Mouse (Mus musculus): Measurements from ENCODE around the gene Ttc39b.
A peak's percentile ranks its signal among the peaks of the same experiment; 100 is the strongest.

Gene Ttc39b

GRCm38 (mm10) chr4:83317826-83318348 lies 6.2 kb downstream of the Ttc39b start:
- no peak for DNase-seq (ENCODE audit: low spot score)

- DNase-seq (ENCODE audit: low spot score) = no peak
These were observed 7.3 kb downstream of the Ttc39b start for GRCm38 (mm10) chr4:83316718-83317117.

- DNase-seq (ENCODE audit: low spot score) = no peak
These were observed 8.1 kb downstream of the Ttc39b start for GRCm38 (mm10) chr4:83315930-83316329.

GRCm38 (mm10) chr4:83314922-83315881 lies 8.9 kb downstream of the Ttc39b start:
- DNase-seq (ENCODE audit: low spot score) = peak; percentile 9

- no peak for DNase-seq (ENCODE audit: low spot score)
These were observed 9.7 kb downstream of the Ttc39b start for GRCm38 (mm10) chr4:83314261-83314793.

GRCm38 (mm10) chr4:83312336-83312735 lies 11.7 kb downstream of the Ttc39b start:
- DNase-seq (ENCODE audit: low spot score) = no peak

- DNase-seq (ENCODE audit: low spot score) = no peak
These were observed 12.6 kb downstream of the Ttc39b start for GRCm38 (mm10) chr4:83311481-83311880.

GRCm38 (mm10) chr4:83310990-83311389 lies 13.1 kb downstream of the Ttc39b start:
- DNase-seq (ENCODE audit: low spot score) = no peak

GRCm38 (mm10) chr4:83308914-83309313 lies 15.1 kb downstream of the Ttc39b start:
- no peak for DNase-seq (ENCODE audit: low spot score)

- no peak for DNase-seq (ENCODE audit: low spot score)
These were observed 16.2 kb downstream of the Ttc39b start for GRCm38 (mm10) chr4:83307686-83308469.

GRCm38 (mm10) chr4:83306879-83307278 lies 17.2 kb downstream of the Ttc39b start:
- no peak for DNase-seq (ENCODE audit: low spot score)

GRCm38 (mm10) chr4:83305099-83305498 lies 19.0 kb downstream of the Ttc39b start:
- no peak for DNase-seq (ENCODE audit: low spot score)

GRCm38 (mm10) chr4:83302887-83303827 lies 20.9 kb downstream of the Ttc39b start:
- peak; percentile 75 for DNase-seq (ENCODE audit: low spot score)

- no peak for DNase-seq (ENCODE audit: low spot score)
These were observed 21.8 kb downstream of the Ttc39b start for GRCm38 (mm10) chr4:83302123-83302737.

GRCm38 (mm10) chr4:83301713-83302112 lies 22.3 kb downstream of the Ttc39b start:
- no peak for DNase-seq (ENCODE audit: low spot score)

GRCm38 (mm10) chr4:83284768-83285350 lies 39.2 kb downstream of the Ttc39b start:
- DNase-seq (ENCODE audit: low spot score) = no peak

- no peak for DNase-seq (ENCODE audit: low spot score)
These were observed 39.9 kb downstream of the Ttc39b start for GRCm38 (mm10) chr4:83283973-83284767.

- DNase-seq (ENCODE audit: low spot score) = no peak
These were observed 41.6 kb downstream of the Ttc39b start for GRCm38 (mm10) chr4:83282424-83282823.

GRCm38 (mm10) chr4:83279236-83279635 lies 44.8 kb downstream of the Ttc39b start:
- DNase-seq (ENCODE audit: low spot score) = no peak

- DNase-seq (ENCODE audit: low spot score) = no peak
These were observed 49.8 kb downstream of the Ttc39b start for GRCm38 (mm10) chr4:83274241-83274640.
